Mouse (Mus musculus): ENCODE data around the gene Klhl8. TPM values are rescaled to one million over a fixed set of nuclear protein-coding genes. Genes with fewer than 3 reads are reported as not detected.

Gene Klhl8
- total RNA-seq, 1 experiment = 12.0 TPM

DNA sequence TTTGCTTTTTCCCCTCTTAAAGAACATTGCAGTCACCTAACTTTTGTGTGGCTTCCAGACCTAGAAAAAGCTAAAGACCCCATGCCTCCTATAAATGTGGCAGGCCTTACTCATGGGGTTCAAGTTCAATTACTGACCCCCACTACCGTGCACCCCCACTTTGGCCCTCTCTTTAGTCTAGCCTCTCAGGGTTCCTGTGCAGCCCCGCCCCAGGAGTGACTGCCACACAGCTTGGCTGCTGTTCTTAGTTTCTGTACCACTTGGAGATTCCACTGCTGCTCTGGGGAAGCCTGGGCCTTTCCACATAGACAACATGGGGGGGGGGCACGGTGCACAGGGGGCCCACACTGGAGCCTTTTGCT lies 71.8 kb downstream of the Klhl8 start:
- H3K36me3 ChIP-seq (ENCODE audit: control insufficient read depth, insufficient read depth, low read length, poor library complexity, severe bottlenecking) = peaks cover 22% of the 10 kb centered on the region
- no peak overlapping the region for H3K4me3 ChIP-seq (ENCODE audit: insufficient read depth in 1 of 2, low read depth in 1 of 2, low read length in 2 of 2, poor library complexity in 1 of 2, severe bottlenecking in 1 of 2)
- in situ Hi-C loops (cut with MboI; ENCODE audit: low sequenced_read_pairs in 2 of 2, unreplicated experiment in 2 of 2) = loop anchor here in 1 of 2 experiments (25.0 kb wide), 1 partner anchor 477 kb away; no protein-coding TSS in a partner anchor
- H3K27ac ChIP-seq (ENCODE audit: insufficient read depth, low read depth, low read length, poor library complexity, severe bottlenecking) = no peak overlapping the region
- TF ChIP-seq ZNF384 (IDR thresholded peaks at IDR 0.05; ENCODE audit: low read depth, low read length) (no peak), ZC3H11A (IDR thresholded peaks at IDR 0.05; ENCODE audit: borderline replicate concordance, low read depth, low read length) (no peak), CHD2 (IDR thresholded peaks at IDR 0.05; ENCODE audit: low read depth, low read length) (no peak), MAFK (IDR thresholded peaks at IDR 0.05; ENCODE audit: insufficient read depth, low read depth, low read length) (no peak), HCFC1 (IDR thresholded peaks at IDR 0.05; ENCODE audit: borderline replicate concordance, insufficient read depth, low read length) (no peak)
- H3K9ac ChIP-seq (ENCODE audit: insufficient read depth, low read depth, low read length, poor library complexity, severe bottlenecking) = no peak overlapping the region
- H3K4me1 ChIP-seq (ENCODE audit: control insufficient read depth in 2 of 2, insufficient read depth in 2 of 2, low read length in 2 of 2, poor library complexity in 1 of 2) = peaks cover 0 to 12% of the 10 kb centered on the region in 2 experiments; a peak in 2 of 4 replicates
- DNase-seq (ENCODE audit: low read depth, low spot score) = no peak
- no peaks in the 10 kb centered on the region for H3K9me3 ChIP-seq (ENCODE audit: control insufficient read depth, insufficient read depth, low read depth, low read length)

DNA sequence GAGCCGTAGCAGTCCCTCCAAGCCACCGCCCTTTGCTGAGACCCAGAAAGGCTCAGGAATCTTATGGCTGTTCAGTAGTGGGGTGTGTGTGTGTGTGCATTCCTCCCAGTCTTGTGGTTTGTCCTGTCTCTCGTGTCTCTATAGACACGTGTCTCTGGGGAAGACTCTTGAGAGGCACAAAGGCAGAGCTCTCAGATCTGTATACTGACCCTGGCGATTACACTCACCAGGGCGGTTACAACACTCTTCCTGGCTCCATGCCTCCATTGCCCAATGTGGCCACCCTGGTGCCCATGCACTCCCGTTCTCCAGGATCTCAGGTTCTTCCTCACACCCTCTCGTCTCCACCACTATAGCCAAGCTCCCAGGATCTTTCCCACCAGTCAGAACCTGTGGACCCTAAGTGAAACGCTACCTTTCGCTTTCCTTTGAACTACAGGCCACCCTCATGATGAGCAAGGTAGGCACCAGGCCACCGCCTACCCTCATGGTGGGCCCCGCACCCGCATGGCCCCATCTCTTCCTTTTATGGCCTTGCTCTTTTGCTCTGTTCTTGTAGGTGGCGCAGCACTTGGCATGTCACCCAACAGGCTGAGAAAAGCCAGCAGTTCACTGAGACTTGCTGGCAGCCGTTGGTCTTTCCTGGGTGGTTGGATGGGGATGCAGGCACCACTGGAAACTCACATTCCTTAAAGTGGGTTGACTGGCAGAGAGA lies 72.4 kb downstream of the Klhl8 start:
- H3K4me1 ChIP-seq (ENCODE audit: control insufficient read depth in 2 of 2, insufficient read depth in 2 of 2, low read length in 2 of 2, poor library complexity in 1 of 2) = peaks cover 0 to 12% of the 10 kb centered on the region in 2 experiments; a peak in 2 of 4 replicates

DNA sequence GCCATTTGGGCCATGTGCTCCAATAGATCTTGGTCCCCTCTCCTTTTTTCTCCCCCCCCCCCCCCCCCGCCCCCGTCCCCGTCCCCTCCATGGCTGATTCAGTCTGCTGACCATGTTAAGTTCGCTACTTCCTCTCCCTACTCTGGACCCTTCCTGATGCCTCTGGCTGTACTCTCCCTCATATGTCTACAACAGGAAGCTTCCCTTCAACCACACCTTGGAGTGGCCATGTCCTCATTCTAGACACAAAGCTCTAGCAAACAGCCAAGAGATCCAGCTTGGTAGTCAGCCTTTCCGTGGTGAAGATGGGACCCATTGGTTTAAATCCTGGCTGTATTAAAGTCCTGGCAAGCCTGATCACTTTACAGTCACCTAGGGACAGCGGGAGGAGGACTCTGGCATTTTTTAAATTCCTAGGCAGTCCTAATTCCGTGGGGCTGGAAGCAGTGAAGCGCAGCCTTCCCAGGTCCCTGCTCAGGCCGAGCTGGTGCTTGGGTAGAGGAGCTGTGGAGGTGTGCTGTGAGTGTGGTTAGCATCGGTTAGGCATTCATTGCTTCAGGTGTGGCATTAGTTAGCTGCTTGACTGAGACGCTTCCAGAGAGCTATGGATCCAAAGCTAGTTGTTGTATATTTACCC lies 74.8 kb downstream of the Klhl8 start:
- Histone ChIP-seq H3K4me3 (ENCODE audit: insufficient read depth in 1 of 2, low read depth in 1 of 2, low read length in 2 of 2, poor library complexity in 1 of 2, severe bottlenecking in 1 of 2) (no peak overlapping the region), H3K27ac (ENCODE audit: insufficient read depth, low read depth, low read length, poor library complexity, severe bottlenecking) (no peak overlapping the region), H3K4me1 (ENCODE audit: control insufficient read depth in 2 of 2, insufficient read depth in 2 of 2, low read length in 2 of 2, poor library complexity in 1 of 2) (peaks cover 0 to 10% of the 10 kb centered on the region in 2 experiments; a peak in 2 of 4 replicates), H3K9me3 (ENCODE audit: control insufficient read depth, insufficient read depth, low read depth, low read length) (no peaks in the 10 kb centered on the region), H3K9ac (ENCODE audit: insufficient read depth, low read depth, low read length, poor library complexity, severe bottlenecking) (no peak overlapping the region), H3K36me3 (ENCODE audit: control insufficient read depth, insufficient read depth, low read length, poor library complexity, severe bottlenecking) (peaks cover 25% of the 10 kb centered on the region)
- TF ChIP-seq MAFK (IDR thresholded peaks at IDR 0.05; ENCODE audit: insufficient read depth, low read depth, low read length) (no peak), HCFC1 (IDR thresholded peaks at IDR 0.05; ENCODE audit: borderline replicate concordance, insufficient read depth, low read length) (no peak), ZC3H11A (IDR thresholded peaks at IDR 0.05; ENCODE audit: borderline replicate concordance, low read depth, low read length) (no peak), CHD2 (IDR thresholded peaks at IDR 0.05; ENCODE audit: low read depth, low read length) (no peak), ZNF384 (IDR thresholded peaks at IDR 0.05; ENCODE audit: low read depth, low read length) (no peak)
- in situ Hi-C loops (cut with MboI; ENCODE audit: low sequenced_read_pairs in 2 of 2, unreplicated experiment in 2 of 2) = loop anchor here in 1 of 2 experiments (25.0 kb wide), 1 partner anchor 474 kb away; no protein-coding TSS in a partner anchor
- DNase-seq (ENCODE audit: low read depth, low spot score) = no peak

More for the DNA sequence above, 72.4 kb downstream of the Klhl8 start:
- no peak overlapping the region for H3K27ac ChIP-seq (ENCODE audit: insufficient read depth, low read depth, low read length, poor library complexity, severe bottlenecking)
- no peak for DNase-seq (ENCODE audit: low read depth, low spot score)
- in situ Hi-C loops (cut with MboI; ENCODE audit: low sequenced_read_pairs in 2 of 2, unreplicated experiment in 2 of 2) = loop anchor here in 1 of 2 experiments (25.0 kb wide), 1 partner anchor 476 kb away; no protein-coding TSS in a partner anchor
- no peak overlapping the region for H3K4me3 ChIP-seq (ENCODE audit: insufficient read depth in 1 of 2, low read depth in 1 of 2, low read length in 2 of 2, poor library complexity in 1 of 2, severe bottlenecking in 1 of 2)
- TF ChIP-seq ZNF384 (IDR thresholded peaks at IDR 0.05; ENCODE audit: low read depth, low read length) = no peak
- TF ChIP-seq CHD2 (IDR thresholded peaks at IDR 0.05; ENCODE audit: low read depth, low read length) = no peak
- TF ChIP-seq HCFC1 (IDR thresholded peaks at IDR 0.05; ENCODE audit: borderline replicate concordance, insufficient read depth, low read length) = no peak
- TF ChIP-seq ZC3H11A (IDR thresholded peaks at IDR 0.05; ENCODE audit: borderline replicate concordance, low read depth, low read length) = no peak
- no peak for TF ChIP-seq MAFK (IDR thresholded peaks at IDR 0.05; ENCODE audit: insufficient read depth, low read depth, low read length)
- no peak overlapping the region for H3K9ac ChIP-seq (ENCODE audit: insufficient read depth, low read depth, low read length, poor library complexity, severe bottlenecking)
- peaks cover 25% of the 10 kb centered on the region for H3K36me3 ChIP-seq (ENCODE audit: control insufficient read depth, insufficient read depth, low read length, poor library complexity, severe bottlenecking)
- no peaks in the 10 kb centered on the region for H3K9me3 ChIP-seq (ENCODE audit: control insufficient read depth, insufficient read depth, low read depth, low read length)

DNA sequence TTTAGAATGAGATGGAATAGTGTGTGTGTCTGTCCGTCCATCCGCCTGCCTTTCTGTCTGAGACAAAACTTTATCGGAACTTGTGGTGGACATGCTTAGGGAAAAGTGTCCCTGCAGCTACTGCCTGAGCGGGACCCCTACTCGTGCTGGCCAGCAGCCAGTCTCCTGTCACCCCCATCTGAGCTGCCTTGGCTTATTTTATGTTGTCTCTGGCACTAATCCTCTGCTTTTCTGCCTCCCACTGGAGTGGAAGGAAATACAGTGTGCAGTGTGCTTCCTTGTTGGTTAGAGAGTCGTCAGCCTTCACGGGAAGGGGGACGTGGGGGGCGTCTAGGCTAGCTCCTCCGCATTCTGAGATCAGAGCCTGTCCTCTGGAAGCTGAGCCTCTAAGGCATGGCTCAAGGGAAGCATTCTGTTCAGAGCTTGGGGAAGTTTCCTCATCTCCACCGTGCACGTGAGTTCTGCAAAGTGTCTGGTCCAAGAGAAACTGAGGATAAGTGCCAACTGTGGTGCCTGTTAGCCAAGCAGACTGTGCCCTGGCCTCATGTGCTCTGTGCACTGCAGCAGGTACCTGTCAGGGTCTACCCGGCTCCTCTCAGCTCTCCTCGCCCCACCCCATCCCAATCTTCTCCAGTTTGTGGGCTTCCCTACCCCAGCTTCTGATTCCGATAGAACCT lies 75.5 kb downstream of the Klhl8 start:
- in situ Hi-C loops (cut with MboI; ENCODE audit: low sequenced_read_pairs in 2 of 2, unreplicated experiment in 2 of 2) = loop anchor here in 1 of 2 experiments (25.0 kb wide), 1 partner anchor 473 kb away; no protein-coding TSS in a partner anchor
- Histone ChIP-seq H3K4me3 (ENCODE audit: insufficient read depth in 1 of 2, low read depth in 1 of 2, low read length in 2 of 2, poor library complexity in 1 of 2, severe bottlenecking in 1 of 2) (no peak overlapping the region), H3K9me3 (ENCODE audit: control insufficient read depth, insufficient read depth, low read depth, low read length) (no peaks in the 10 kb centered on the region), H3K4me1 (ENCODE audit: control insufficient read depth in 2 of 2, insufficient read depth in 2 of 2, low read length in 2 of 2, poor library complexity in 1 of 2) (peaks cover 0 to 10% of the 10 kb centered on the region in 2 experiments; a peak in 2 of 4 replicates), H3K27ac (ENCODE audit: insufficient read depth, low read depth, low read length, poor library complexity, severe bottlenecking) (no peak overlapping the region), H3K9ac (ENCODE audit: insufficient read depth, low read depth, low read length, poor library complexity, severe bottlenecking) (no peak overlapping the region), H3K36me3 (ENCODE audit: control insufficient read depth, insufficient read depth, low read length, poor library complexity, severe bottlenecking) (peaks cover 20% of the 10 kb centered on the region)
- TF ChIP-seq MAFK (IDR thresholded peaks at IDR 0.05; ENCODE audit: insufficient read depth, low read depth, low read length) (no peak), CHD2 (IDR thresholded peaks at IDR 0.05; ENCODE audit: low read depth, low read length) (no peak), ZNF384 (IDR thresholded peaks at IDR 0.05; ENCODE audit: low read depth, low read length) (no peak), HCFC1 (IDR thresholded peaks at IDR 0.05; ENCODE audit: borderline replicate concordance, insufficient read depth, low read length) (no peak), ZC3H11A (IDR thresholded peaks at IDR 0.05; ENCODE audit: borderline replicate concordance, low read depth, low read length) (no peak)
- DNase-seq (ENCODE audit: low read depth, low spot score) = no peak

All from ES-E14 (cell line).